Mouse (Mus musculus) olfactory bulb, adult 2 months (tissue): ENCODE data around the gene Mapk8ip2.

Experiments used
- CTCF ChIP-seq: fragments of 200-500 bp; IDR thresholded peaks from 2 replicates; pipeline ENCODE4 v1.5.1; 2012; ENCODE audit warnings: low read depth, mild to moderate bottlenecking, low read length, moderate library complexity; ENCODE audit not compliant: insufficient read depth
- POLR2A ChIP-seq: fragments of 200-500 bp; IDR thresholded peaks from 2 replicates; pipeline ENCODE4 v1.6.1; 2012; ENCODE audit warnings: mild to moderate bottlenecking, low read depth, low read length, moderate library complexity; ENCODE audit not compliant: insufficient read depth

DNA sequence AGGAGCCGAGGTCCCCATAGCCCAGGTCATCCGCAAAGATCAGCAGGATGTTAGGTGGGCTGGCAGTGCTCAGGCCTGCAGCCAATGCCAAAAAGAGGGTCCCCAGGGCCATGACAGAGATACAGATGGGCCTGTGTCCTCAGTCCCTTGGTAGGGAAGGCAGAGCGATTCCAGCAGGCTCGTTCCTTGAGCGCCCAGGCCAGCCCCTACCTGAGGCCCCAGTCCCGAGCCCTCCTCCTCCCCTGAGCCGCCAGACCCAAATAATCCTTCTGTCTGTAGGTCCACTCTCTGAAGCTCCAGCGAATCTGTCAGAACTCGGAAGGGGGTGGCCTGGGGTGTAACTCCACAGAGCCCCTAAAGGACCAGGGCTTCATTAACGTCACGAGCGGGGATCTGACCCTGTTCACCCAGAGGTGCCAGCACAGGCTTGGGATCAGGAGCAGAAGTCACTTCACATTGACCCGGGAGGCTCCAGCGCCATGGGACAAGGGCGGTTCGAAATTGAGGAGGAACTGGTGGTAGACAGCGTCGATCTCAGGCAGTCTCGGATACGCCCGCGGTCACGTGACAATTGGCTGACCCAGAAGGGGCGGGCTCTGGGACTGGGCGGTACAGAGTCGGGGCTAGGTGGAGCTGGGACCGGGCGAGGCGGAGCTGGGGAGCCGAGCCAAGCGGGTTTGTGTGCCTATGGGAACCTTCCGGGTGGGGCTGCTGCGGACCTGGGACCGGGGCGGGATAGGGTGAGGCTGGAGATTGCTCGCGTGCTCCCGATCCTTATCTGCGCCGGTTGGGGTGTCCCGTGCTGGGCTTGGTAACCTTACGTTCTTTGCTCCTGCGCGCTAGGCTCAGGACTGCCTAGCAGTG is 22.1 kb downstream of the Mapk8ip2 start:
- TF ChIP-seq CTCF (0 out of 2 replicates have a peak, but pooled peaks have one; percentile 0), POLR2A (peak; percentile 32; the same call in 1 of the 2 replicates)
